Mouse (Mus musculus) E14TG2a.4 (cell line): ENCODE measurements around the gene Slc12a6.

ENCODE experiments used
- CTCF ChIP-seq: conservative IDR thresholded peaks from 2 replicates; pipeline ENCODE4 v1.5.1; 2014; ENCODE audit warnings: low read length
- POU5F1 ChIP-seq: IDR thresholded peaks from 2 replicates; pipeline ENCODE4 v1.6.1; 2014; ENCODE audit warnings: low read length, borderline replicate concordance

GRCm38 (mm10) chr2:112292823-112293222 lies 27.2 kb downstream of the Slc12a6 start:
- no peak for TF ChIP-seq POU5F1
- no peak for TF ChIP-seq CTCF
